Mouse (Mus musculus) T-cell, adult 2 months (primary cell): Measurements from ENCODE around the gene Mical2.

Experiments
- DNase-seq: peaks from one replicate; pipeline ENCODE4 v3.0.0; 2022; ENCODE audit warnings: low spot score

Mical2 gene

DNA sequence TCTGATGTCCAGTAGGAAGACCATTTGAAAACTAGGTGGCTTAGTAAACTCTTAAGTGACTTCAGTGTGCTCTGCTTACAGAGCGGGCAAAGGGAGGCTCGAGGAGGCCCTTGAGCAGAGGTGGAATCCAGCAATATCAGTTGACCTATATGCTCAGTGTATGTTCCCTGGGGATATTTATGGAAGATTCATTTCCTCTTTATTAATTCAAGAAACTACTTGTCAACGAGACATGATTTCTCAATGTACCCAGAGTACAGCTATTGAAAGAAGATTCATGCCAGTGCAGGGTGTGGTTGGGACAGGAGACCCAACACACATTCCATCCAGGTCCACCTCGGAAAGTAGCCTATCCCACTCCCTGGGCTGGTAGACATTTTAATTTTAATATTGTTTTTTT, 231.7 kb downstream of the Mical2 start:
- no peak for DNase-seq

- no peak for DNase-seq
These were observed 232.3 kb downstream of the Mical2 start for GRCm38 (mm10) chr7:112457920-112458319.

- DNase-seq = no peak
These were observed 232.8 kb downstream of the Mical2 start for GRCm38 (mm10) chr7:112458440-112458839.
